Mouse (Mus musculus): ENCODE results near the gene Hs2st1. TPM values are rescaled to one million over a fixed set of nuclear protein-coding genes. Genes with fewer than 3 reads are reported as not detected.

The Hs2st1 gene
- polyA plus RNA-seq, 1 experiment, result 0.11 TPM

DNA sequence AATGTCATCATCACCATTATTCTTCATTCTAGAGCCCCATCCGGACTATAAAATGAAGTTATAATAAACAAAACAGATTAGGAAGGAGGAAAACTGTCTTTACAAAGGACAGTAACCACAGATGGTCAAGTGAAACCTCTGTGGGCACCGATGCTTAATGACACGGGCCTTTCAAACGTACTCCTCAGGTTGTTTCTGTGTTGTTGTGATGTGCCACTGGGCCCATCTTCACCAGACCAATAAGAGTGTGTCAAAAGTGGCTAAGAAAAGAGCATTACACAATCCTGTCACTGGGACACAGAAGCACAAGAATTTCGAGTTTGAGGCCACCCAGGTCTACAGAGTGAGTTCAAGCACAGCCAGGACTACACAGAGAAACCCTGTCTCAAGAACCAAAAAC is 95.3 kb downstream of the Hs2st1 start:
- H3K4me1 ChIP-seq (ENCODE audit: control insufficient read depth), result peaks cover 3% of the 10 kb centered on the region; the same call in 1 of the 2 replicates
- no peak overlapping the region for H3K4me3 ChIP-seq (replicated peaks)
- H3K36me3 ChIP-seq (ENCODE audit: control insufficient read depth), result no peaks in the 10 kb centered on the region
- H3K27me3 ChIP-seq (ENCODE audit: control insufficient read depth), result no peaks in the 10 kb centered on the region
- TF ChIP-seq GATA1 (IDR thresholded peaks at IDR 0.05; ENCODE audit: low read length) (no peak), TAL1 (IDR thresholded peaks at IDR 0.05; ENCODE audit: low read length) (no peak)
- no peaks in the 10 kb centered on the region for H3K9me3 ChIP-seq (ENCODE audit: control insufficient read depth, low read length)

DNA sequence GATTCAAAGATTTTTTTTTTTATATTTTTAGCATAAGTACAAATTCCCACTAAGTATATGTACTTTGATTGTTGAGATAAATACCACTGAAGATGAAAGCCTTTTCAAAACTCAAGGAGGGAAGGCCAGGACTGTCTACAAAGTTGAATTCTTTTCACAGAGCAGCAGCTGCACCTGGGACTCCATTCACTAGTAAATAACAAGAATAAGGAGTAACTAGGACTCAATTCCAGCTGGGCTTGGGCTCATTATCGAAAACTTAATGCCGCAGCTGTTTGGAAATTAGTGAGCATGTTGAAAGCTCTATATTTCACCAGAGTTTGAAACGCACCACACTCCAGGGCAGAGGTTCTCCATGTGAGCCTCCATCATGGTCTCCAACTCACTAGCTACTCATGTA is 98.0 kb downstream of the Hs2st1 start:
- Histone ChIP-seq H3K9me3 (ENCODE audit: control insufficient read depth, low read length) (no peaks in the 10 kb centered on the region), H3K4me3 (replicated peaks) (no peak overlapping the region), H3K4me1 (ENCODE audit: control insufficient read depth) (no peaks in the 10 kb centered on the region; the same call in 1 of the 2 replicates), H3K36me3 (ENCODE audit: control insufficient read depth) (no peaks in the 10 kb centered on the region), H3K27me3 (ENCODE audit: control insufficient read depth) (no peaks in the 10 kb centered on the region)
- TF ChIP-seq TAL1 (IDR thresholded peaks at IDR 0.05; ENCODE audit: low read length), result no peak
- TF ChIP-seq GATA1 (IDR thresholded peaks at IDR 0.05; ENCODE audit: low read length), result no peak

DNA sequence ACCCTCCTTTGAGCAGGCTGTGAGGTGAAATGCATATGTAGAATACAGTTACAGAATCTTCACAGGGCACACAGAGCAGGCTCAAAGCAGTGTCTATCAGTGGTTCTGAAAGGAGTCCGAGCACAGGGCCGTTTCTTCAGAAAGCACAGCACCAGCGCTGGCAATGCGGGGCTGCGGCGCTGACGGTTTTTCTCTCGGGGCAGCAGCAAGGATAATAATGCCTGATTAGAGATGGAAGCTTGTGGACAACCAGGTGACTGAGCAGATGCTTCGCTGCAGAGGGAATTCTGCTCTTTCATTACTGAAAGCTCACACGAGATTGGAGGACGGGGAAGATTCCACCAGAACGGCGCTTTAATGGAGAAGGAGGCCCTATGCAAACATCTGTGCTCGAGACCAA is 99.1 kb downstream of the Hs2st1 start:
- Histone ChIP-seq H3K4me1 (ENCODE audit: control insufficient read depth) (no peaks in the 10 kb centered on the region; the same call in none of the 2 replicates), H3K9me3 (ENCODE audit: control insufficient read depth, low read length) (no peaks in the 10 kb centered on the region), H3K36me3 (ENCODE audit: control insufficient read depth) (no peaks in the 10 kb centered on the region), H3K4me3 (replicated peaks) (no peak overlapping the region), H3K27me3 (ENCODE audit: control insufficient read depth) (no peaks in the 10 kb centered on the region)
- no peak for TF ChIP-seq TAL1 (IDR thresholded peaks at IDR 0.05; ENCODE audit: low read length)
- no peak for TF ChIP-seq GATA1 (IDR thresholded peaks at IDR 0.05; ENCODE audit: low read length)

DNA sequence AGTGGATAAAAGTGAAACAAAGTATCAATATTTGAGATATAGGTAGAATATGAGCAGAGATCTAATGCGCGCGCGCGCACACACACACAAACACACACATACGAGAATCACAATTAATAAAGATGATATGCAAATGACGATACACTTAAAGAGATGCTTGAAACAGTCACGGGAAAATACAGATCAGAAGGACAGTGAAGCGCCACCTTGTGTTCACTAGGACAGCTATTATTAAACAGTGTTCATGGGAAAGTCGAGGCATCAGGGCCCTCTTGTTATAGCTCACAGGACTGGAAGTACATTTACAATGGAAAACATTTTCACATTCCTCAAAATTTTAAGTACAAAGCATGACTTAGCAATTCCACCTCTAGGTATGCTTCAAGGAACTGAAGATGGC is 102.5 kb downstream of the Hs2st1 start:
- H3K27me3 ChIP-seq (ENCODE audit: control insufficient read depth), result no peaks in the 10 kb centered on the region
- TF ChIP-seq TAL1 (IDR thresholded peaks at IDR 0.05; ENCODE audit: low read length) (no peak), GATA1 (IDR thresholded peaks at IDR 0.05; ENCODE audit: low read length) (no peak)
- H3K4me3 ChIP-seq (replicated peaks), result no peak overlapping the region
- H3K36me3 ChIP-seq (ENCODE audit: control insufficient read depth), result peaks cover 14% of the 10 kb centered on the region
- H3K4me1 ChIP-seq (ENCODE audit: control insufficient read depth), result no peaks in the 10 kb centered on the region; the same call in none of the 2 replicates
- no peaks in the 10 kb centered on the region for H3K9me3 ChIP-seq (ENCODE audit: control insufficient read depth, low read length)

DNA sequence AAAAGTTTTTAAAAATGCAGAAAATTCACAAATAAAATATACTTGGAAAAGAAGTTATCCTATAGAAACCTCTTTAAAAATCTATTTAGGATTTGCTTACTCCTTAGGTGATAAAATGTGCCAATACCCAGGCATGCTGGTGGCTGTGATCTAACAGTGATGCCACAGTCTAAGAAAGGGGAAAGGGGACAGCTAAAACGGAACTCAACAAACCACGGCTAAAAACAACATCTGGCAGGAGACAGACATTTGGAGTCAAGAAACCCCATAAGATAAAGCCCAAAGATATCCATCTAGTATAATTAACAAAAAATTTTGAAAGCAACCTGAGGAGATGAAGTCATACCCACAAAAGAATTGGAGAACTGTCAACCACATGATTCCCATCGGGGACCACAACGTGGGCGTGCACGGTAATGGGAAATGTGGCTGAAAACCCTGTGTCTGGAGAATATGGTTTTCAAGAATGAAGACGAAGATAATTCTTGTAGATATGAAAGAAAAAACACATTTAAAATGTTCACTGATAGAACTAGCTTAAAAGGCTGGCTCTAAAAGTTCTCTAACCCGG is 103.8 kb downstream of the Hs2st1 start:
- H3K4me1 ChIP-seq (ENCODE audit: control insufficient read depth), result no peaks in the 10 kb centered on the region; the same call in 1 of the 2 replicates
- H3K9me3 ChIP-seq (ENCODE audit: control insufficient read depth, low read length), result no peaks in the 10 kb centered on the region
- H3K4me3 ChIP-seq (replicated peaks), result no peak overlapping the region
- no peaks in the 10 kb centered on the region for H3K27me3 ChIP-seq (ENCODE audit: control insufficient read depth)
- peaks cover 18% of the 10 kb centered on the region for H3K36me3 ChIP-seq (ENCODE audit: control insufficient read depth)
- TF ChIP-seq TAL1 (IDR thresholded peaks at IDR 0.05; ENCODE audit: low read length) (no peak), GATA1 (IDR thresholded peaks at IDR 0.05; ENCODE audit: low read length) (no peak)

DNA sequence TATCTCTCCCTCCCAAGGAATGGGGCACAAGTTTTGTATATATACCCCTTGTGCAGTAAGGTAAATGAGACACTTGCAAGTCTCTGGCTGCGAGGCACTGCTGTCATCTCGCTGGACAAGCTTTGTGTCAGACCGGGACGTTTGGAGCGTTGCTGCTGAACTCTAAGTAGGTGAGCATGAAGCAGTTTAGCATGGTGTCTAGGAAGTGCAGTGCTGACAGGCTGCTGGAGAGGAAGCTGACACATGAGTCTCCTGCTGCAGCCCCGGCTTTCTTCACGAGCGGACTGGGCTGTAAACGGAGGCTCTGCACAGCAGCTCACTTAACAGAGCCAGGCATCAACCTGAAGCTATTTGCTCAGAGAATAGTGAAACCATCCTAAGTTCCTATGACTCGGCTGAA is 107.3 kb downstream of the Hs2st1 start:
- Histone ChIP-seq H3K4me1 (ENCODE audit: control insufficient read depth) (no peaks in the 10 kb centered on the region; the same call in 1 of the 2 replicates), H3K36me3 (ENCODE audit: control insufficient read depth) (peaks cover 24% of the 10 kb centered on the region), H3K4me3 (replicated peaks) (no peak overlapping the region), H3K27me3 (ENCODE audit: control insufficient read depth) (no peaks in the 10 kb centered on the region), H3K9me3 (ENCODE audit: control insufficient read depth, low read length) (no peaks in the 10 kb centered on the region)
- no peak for TF ChIP-seq TAL1 (IDR thresholded peaks at IDR 0.05; ENCODE audit: low read length)
- no peak for TF ChIP-seq GATA1 (IDR thresholded peaks at IDR 0.05; ENCODE audit: low read length)

DNA sequence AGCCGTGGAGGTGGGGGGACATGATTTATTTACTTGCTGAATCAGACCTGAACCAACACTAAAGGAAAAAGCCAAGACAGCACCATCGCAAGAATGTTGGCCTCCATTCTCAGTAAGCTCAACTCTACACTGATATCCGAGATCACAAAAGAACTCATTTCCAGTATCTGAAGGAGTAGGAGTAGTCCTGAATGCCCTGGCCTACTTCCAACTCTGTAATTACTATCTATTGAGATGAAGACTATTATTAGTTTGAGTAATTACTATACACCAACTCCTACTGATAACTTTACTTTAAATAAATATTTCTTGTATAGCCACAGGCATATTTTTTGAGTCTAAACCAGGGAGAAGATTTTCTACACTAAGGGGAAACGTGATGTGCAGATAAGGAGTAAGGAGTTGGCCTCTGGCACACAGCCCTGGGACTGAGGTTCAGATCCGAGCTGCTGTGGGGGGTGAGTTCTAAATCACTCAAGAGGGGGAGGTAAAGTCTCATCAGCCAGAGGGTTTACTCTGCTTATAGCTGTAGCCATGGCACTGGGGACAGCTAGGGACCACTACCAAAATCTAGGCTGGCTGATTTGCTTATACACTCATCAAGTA is 109.7 kb downstream of the Hs2st1 start:
- H3K4me1 ChIP-seq (ENCODE audit: control insufficient read depth), result no peaks in the 10 kb centered on the region
- no peaks in the 10 kb centered on the region for H3K27me3 ChIP-seq (ENCODE audit: control insufficient read depth)
- H3K36me3 ChIP-seq (ENCODE audit: control insufficient read depth), result peaks cover 26% of the 10 kb centered on the region
- H3K4me3 ChIP-seq (replicated peaks), result no peak overlapping the region
- TF ChIP-seq GATA1 (IDR thresholded peaks at IDR 0.05; ENCODE audit: low read length), result no peak
- no peak for TF ChIP-seq TAL1 (IDR thresholded peaks at IDR 0.05; ENCODE audit: low read length)
- no peaks in the 10 kb centered on the region for H3K9me3 ChIP-seq (ENCODE audit: control insufficient read depth, low read length)

DNA sequence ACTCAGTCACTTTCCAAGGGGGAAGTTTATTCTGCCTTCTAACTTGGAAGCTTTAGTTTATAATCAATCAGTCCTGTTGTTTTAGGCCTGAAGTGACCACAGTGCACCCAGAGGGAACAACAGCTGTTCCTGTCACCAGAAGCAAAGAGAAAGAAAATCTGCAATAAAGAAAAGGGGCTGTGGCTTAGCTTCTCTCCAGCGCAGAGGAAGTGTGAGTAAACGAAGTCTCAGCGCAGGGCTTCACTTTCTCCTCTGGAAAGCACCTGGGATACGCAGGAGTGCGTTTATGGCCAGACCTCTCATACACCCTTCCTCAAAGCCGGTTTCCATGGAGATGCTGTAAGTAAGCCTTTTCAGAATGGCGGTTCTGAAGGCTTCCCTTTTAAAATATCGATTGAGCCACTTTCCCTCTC is 110.7 kb downstream of the Hs2st1 start:
- Histone ChIP-seq H3K9me3 (ENCODE audit: control insufficient read depth, low read length) (no peaks in the 10 kb centered on the region), H3K4me3 (replicated peaks) (no peak overlapping the region), H3K27me3 (ENCODE audit: control insufficient read depth) (no peaks in the 10 kb centered on the region), H3K36me3 (ENCODE audit: control insufficient read depth) (peaks cover 26% of the 10 kb centered on the region), H3K4me1 (ENCODE audit: control insufficient read depth) (no peaks in the 10 kb centered on the region)
- TF ChIP-seq TAL1 (IDR thresholded peaks at IDR 0.05; ENCODE audit: low read length), result no peak
- TF ChIP-seq GATA1 (IDR thresholded peaks at IDR 0.05; ENCODE audit: low read length), result no peak

DNA sequence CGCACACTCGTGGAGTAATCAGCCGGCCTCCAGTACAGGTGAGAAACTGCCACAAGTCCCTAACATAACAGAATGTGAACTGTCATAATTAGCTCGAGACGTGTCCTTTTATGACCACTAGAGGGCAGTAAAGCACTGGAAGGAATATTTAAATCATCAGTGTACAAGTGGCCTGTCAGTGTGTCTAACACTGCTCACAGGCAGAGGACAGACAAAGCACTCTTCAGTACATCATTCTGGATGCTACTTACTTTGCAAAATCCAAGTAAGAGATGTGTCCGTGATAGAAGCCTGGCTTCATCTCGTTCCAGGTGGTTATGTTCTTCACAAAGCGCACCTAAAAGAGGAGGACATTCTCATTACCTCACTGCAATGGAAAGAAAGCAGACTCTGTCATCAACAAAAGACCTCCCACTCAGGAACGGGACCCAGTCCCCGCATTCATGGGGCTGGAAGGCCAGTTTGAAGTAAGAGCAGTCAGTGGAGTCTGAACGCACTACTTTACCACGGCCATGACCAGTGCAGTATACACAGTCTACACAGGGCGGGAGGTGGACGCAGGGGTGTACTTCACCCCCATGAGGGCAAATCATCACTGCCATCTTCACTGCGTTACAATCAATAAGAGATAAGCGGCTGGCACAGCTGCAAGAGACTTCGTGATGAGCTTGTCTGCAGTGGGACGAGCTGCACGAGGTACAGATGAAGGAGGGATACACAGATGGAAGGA is 116.1 kb downstream of the Hs2st1 start:
- no peaks in the 10 kb centered on the region for H3K27me3 ChIP-seq (ENCODE audit: control insufficient read depth)
- H3K4me3 ChIP-seq (replicated peaks), result no peak overlapping the region
- H3K36me3 ChIP-seq (ENCODE audit: control insufficient read depth), result peaks cover 39% of the 10 kb centered on the region
- H3K9me3 ChIP-seq (ENCODE audit: control insufficient read depth, low read length), result no peaks in the 10 kb centered on the region
- peaks cover 2% of the 10 kb centered on the region for H3K4me1 ChIP-seq (ENCODE audit: control insufficient read depth)
- TF ChIP-seq GATA1 (IDR thresholded peaks at IDR 0.05; ENCODE audit: low read length), result no peak
- no peak for TF ChIP-seq TAL1 (IDR thresholded peaks at IDR 0.05; ENCODE audit: low read length)

All from erythroblast, embryonic 14.5 days (primary cell).